Mouse (Mus musculus): ENCODE measurements around the gene Btrc. TPM values are rescaled to one million over a fixed set of nuclear protein-coding genes. Genes with fewer than 3 reads are reported as not detected.
"Not testable (repeated sequence)": the region's sequence is repeated elsewhere in the genome, so short reads cannot be mapped to it uniquely, and the experiment has no call there.

Gene Btrc
- polyA plus RNA-seq, 1 experiment from 2014 or later, result 34.2 TPM

GRCm38 (mm10) chr19:45356868-45357267, 6.7 kb upstream of the Btrc start:
- H3K9me3 ChIP-seq; H3K36me3 ChIP-seq; H3K27ac ChIP-seq (replicated peaks); H3K4me2 ChIP-seq; H3K27me3 ChIP-seq (replicated peaks); H3K4me3 ChIP-seq; H3K9ac ChIP-seq; H3K4me1 ChIP-seq; ATAC-seq (ENCODE audit: extremely low read depth, insufficient number of reproducible peaks, low FRiP score, low TSS enrichment): not testable (repeated sequence)
- 70% methylated on average over 6 of the region's 6 CpGs for WGBS

- no peak for ATAC-seq (ENCODE audit: extremely low read depth, insufficient number of reproducible peaks, low FRiP score, low TSS enrichment)
- H3K27ac ChIP-seq (replicated peaks), result no peak overlapping the region
- H3K4me3 ChIP-seq, result no peak overlapping the region
- no peak overlapping the region for H3K4me2 ChIP-seq
- H3K9ac ChIP-seq, result no peak overlapping the region
- H3K27me3 ChIP-seq (replicated peaks), result no peaks in the 10 kb centered on the region
- H3K9me3 ChIP-seq, result no peaks in the 10 kb centered on the region
- no peaks in the 10 kb centered on the region for H3K36me3 ChIP-seq
- H3K4me1 ChIP-seq, result peaks cover 11% of the 10 kb centered on the region
These were observed 3.0 kb upstream of the Btrc start for GRCm38 (mm10) chr19:45360486-45360885.

- Histone ChIP-seq H3K36me3 (peaks cover 15% of the 10 kb centered on the region), H3K27ac (replicated peaks) (peak overlapping the region; percentile 95), H3K4me2 (peak overlapping the region; percentile 87), H3K4me3 (peak overlapping the region; percentile 90), H3K9me3 (no peaks in the 10 kb centered on the region), H3K4me1 (peaks cover 25% of the 10 kb centered on the region), H3K9ac (peak overlapping the region; percentile 92), H3K27me3 (replicated peaks) (no peaks in the 10 kb centered on the region)
- ATAC-seq (ENCODE audit: extremely low read depth, insufficient number of reproducible peaks, low FRiP score, low TSS enrichment), result 0 out of 2 replicates have a peak, but pooled peaks have one; percentile 6
- 0% methylated on average over 20 of the region's 20 CpGs for WGBS
These were observed 428 bp downstream of the Btrc start for GRCm38 (mm10) chr19:45363933-45364391.

GRCm38 (mm10) chr19:45366651-45367050, 3.1 kb downstream of the Btrc start:
- no peak for ATAC-seq (ENCODE audit: extremely low read depth, insufficient number of reproducible peaks, low FRiP score, low TSS enrichment)
- H3K4me1 ChIP-seq, result peaks cover 29% of the 10 kb centered on the region
- H3K4me3 ChIP-seq, result no peak overlapping the region
- H3K9me3 ChIP-seq, result no peaks in the 10 kb centered on the region
- no peaks in the 10 kb centered on the region for H3K27me3 ChIP-seq (replicated peaks)
- no peak overlapping the region for H3K4me2 ChIP-seq
- no peak overlapping the region for H3K27ac ChIP-seq (replicated peaks)
- WGBS, result 83% methylated on average over 7 of the region's 7 CpGs
- H3K9ac ChIP-seq, result no peak overlapping the region
- peaks cover 24% of the 10 kb centered on the region for H3K36me3 ChIP-seq

GRCm38 (mm10) chr19:45384815-45385214, 21.3 kb downstream of the Btrc start:
- not testable (repeated sequence) for H3K27ac ChIP-seq (replicated peaks); H3K9ac ChIP-seq; H3K4me1 ChIP-seq; H3K9me3 ChIP-seq; H3K4me2 ChIP-seq; ATAC-seq (ENCODE audit: extremely low read depth, insufficient number of reproducible peaks, low FRiP score, low TSS enrichment); H3K27me3 ChIP-seq (replicated peaks); H3K4me3 ChIP-seq
- H3K36me3 ChIP-seq, result peaks cover 46% of the 10 kb centered on the region
- 93% methylated on average over 10 of the region's 10 CpGs for WGBS

GRCm38 (mm10) chr19:45388551-45388950, 25.0 kb downstream of the Btrc start:
- Histone ChIP-seq H3K36me3 (peaks cover 36% of the 10 kb centered on the region), H3K4me3 (no peak overlapping the region), H3K9ac (no peak overlapping the region), H3K9me3 (no peaks in the 10 kb centered on the region), H3K4me2 (no peak overlapping the region), H3K4me1 (peaks cover 13% of the 10 kb centered on the region), H3K27ac (replicated peaks) (no peak overlapping the region), H3K27me3 (replicated peaks) (no peaks in the 10 kb centered on the region)
- WGBS, result 81% methylated on average over 6 of the region's 6 CpGs
- ATAC-seq (ENCODE audit: extremely low read depth, insufficient number of reproducible peaks, low FRiP score, low TSS enrichment), result no peak

- WGBS, result 79% methylated on average over 7 of the region's 7 CpGs
- Histone ChIP-seq H3K9me3 (no peaks in the 10 kb centered on the region), H3K27me3 (replicated peaks) (no peaks in the 10 kb centered on the region), H3K9ac (no peak overlapping the region), H3K4me3 (no peak overlapping the region), H3K27ac (replicated peaks) (no peak overlapping the region), H3K4me1 (peaks cover 13% of the 10 kb centered on the region), H3K4me2 (no peak overlapping the region), H3K36me3 (peaks cover 14% of the 10 kb centered on the region; the same call in 1 of the 2 replicates)
- no peak for ATAC-seq (ENCODE audit: extremely low read depth, insufficient number of reproducible peaks, low FRiP score, low TSS enrichment)
These were observed 30.5 kb downstream of the Btrc start for GRCm38 (mm10) chr19:45394078-45394477.

GRCm38 (mm10) chr19:45411000-45411399, 47.5 kb downstream of the Btrc start:
- Histone ChIP-seq H3K4me3 (no peak overlapping the region), H3K9me3 (no peaks in the 10 kb centered on the region; the same call in 1 of the 2 replicates), H3K4me2 (no peak overlapping the region), H3K27me3 (replicated peaks) (no peaks in the 10 kb centered on the region), H3K4me1 (peaks cover 9% of the 10 kb centered on the region), H3K36me3 (no peaks in the 10 kb centered on the region), H3K27ac (replicated peaks) (no peak overlapping the region), H3K9ac (no peak overlapping the region)
- ATAC-seq (ENCODE audit: extremely low read depth, insufficient number of reproducible peaks, low FRiP score, low TSS enrichment), result no peak
- WGBS, result 58% methylated on average over 2 of the region's 2 CpGs

- no peaks in the 10 kb centered on the region for H3K27me3 ChIP-seq (replicated peaks)
- 93% methylated on average over 3 of the region's 3 CpGs for WGBS
- ATAC-seq (ENCODE audit: extremely low read depth, insufficient number of reproducible peaks, low FRiP score, low TSS enrichment), result no peak
These were observed 49.2 kb downstream of the Btrc start for GRCm38 (mm10) chr19:45412694-45413093.

GRCm38 (mm10) chr19:45413966-45414365, 50.4 kb downstream of the Btrc start:
- ATAC-seq (ENCODE audit: extremely low read depth, insufficient number of reproducible peaks, low FRiP score, low TSS enrichment), result no peak
- no peaks in the 10 kb centered on the region for H3K4me1 ChIP-seq
- H3K4me2 ChIP-seq, result no peak overlapping the region
- H3K4me3 ChIP-seq, result no peak overlapping the region
- no peaks in the 10 kb centered on the region for H3K36me3 ChIP-seq
- no peaks in the 10 kb centered on the region; the same call in 1 of the 2 replicates for H3K9me3 ChIP-seq
- WGBS, result 74% methylated on average over 3 of the region's 3 CpGs
- H3K27ac ChIP-seq (replicated peaks), result no peak overlapping the region
- H3K9ac ChIP-seq, result no peak overlapping the region
- no peaks in the 10 kb centered on the region for H3K27me3 ChIP-seq (replicated peaks)

More at GRCm38 (mm10) chr19:45412694-45413093, 49.2 kb downstream of the Btrc start:
- no peaks in the 10 kb centered on the region; the same call in 1 of the 2 replicates for H3K9me3 ChIP-seq
- H3K4me1 ChIP-seq, result no peaks in the 10 kb centered on the region
- no peak overlapping the region for H3K4me2 ChIP-seq
- no peak overlapping the region for H3K4me3 ChIP-seq
- H3K9ac ChIP-seq, result no peak overlapping the region
- H3K27ac ChIP-seq (replicated peaks), result no peak overlapping the region
- H3K36me3 ChIP-seq, result no peaks in the 10 kb centered on the region

- H3K36me3 ChIP-seq, result no peaks in the 10 kb centered on the region
- no peaks in the 10 kb centered on the region; the same call in 1 of the 2 replicates for H3K9me3 ChIP-seq
- H3K9ac ChIP-seq, result no peak overlapping the region
- no peaks in the 10 kb centered on the region for H3K27me3 ChIP-seq (replicated peaks)
- no peak overlapping the region for H3K4me3 ChIP-seq
- H3K4me1 ChIP-seq, result peaks cover 22% of the 10 kb centered on the region
- H3K4me2 ChIP-seq, result no peak overlapping the region
- no peak for ATAC-seq (ENCODE audit: extremely low read depth, insufficient number of reproducible peaks, low FRiP score, low TSS enrichment)
- H3K27ac ChIP-seq (replicated peaks), result no peak overlapping the region
These were observed 54.1 kb downstream of the Btrc start for GRCm38 (mm10) chr19:45417601-45418000.

- no peak overlapping the region for H3K4me2 ChIP-seq
- H3K27ac ChIP-seq (replicated peaks), result no peak overlapping the region
- no peak overlapping the region for H3K9ac ChIP-seq
- H3K27me3 ChIP-seq (replicated peaks), result no peaks in the 10 kb centered on the region
- peaks cover 17% of the 10 kb centered on the region for H3K36me3 ChIP-seq
- ATAC-seq (ENCODE audit: extremely low read depth, insufficient number of reproducible peaks, low FRiP score, low TSS enrichment), result no peak
- H3K9me3 ChIP-seq, result no peaks in the 10 kb centered on the region
- no peak overlapping the region for H3K4me3 ChIP-seq
- 90% methylated on average over 7 of the region's 7 CpGs for WGBS
- peaks cover 22% of the 10 kb centered on the region for H3K4me1 ChIP-seq
These were observed 58.7 kb downstream of the Btrc start for GRCm38 (mm10) chr19:45422276-45422675.
